Mouse (Mus musculus): ENCODE data around the gene Nlrc5.

DNA sequence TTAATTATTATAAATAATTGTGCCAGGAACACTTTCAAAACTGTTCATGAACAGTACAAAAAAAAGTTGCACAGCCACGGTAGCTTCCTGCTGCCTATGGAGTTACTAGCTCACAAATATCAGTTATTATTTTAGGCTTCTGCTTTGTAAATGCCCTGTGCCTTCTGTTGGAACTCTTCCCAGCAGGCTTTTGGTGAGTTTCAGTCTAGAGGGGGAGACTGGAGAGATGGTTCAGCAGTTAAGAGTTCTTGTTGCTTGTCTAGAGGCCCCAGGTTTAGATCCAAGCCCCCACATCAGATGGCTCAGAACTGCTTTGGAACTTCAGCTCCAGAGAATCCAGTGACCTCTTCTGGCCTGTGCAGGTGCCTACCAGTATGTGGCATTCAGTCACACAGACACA, 37.1 kb downstream of the Nlrc5 start:
- TF ChIP-seq CTCF (IDR thresholded peaks at IDR 0.05; ENCODE audit: low read depth) (no peak), EP300 (IDR thresholded peaks at IDR 0.05; ENCODE audit: low read depth) (no peak)
